Mouse (Mus musculus): Measurements from ENCODE around the gene Tln1. TPM values are rescaled to one million over a fixed set of nuclear protein-coding genes. Genes with fewer than 3 reads are reported as not detected.
"Not testable (repeated sequence)": the region's sequence is repeated elsewhere in the genome, so short reads cannot be mapped to it uniquely, and the experiment has no call there.

The Tln1 gene
- total RNA-seq, 2 experiments from 2014 or later = 35.8 to 42.1 TPM

DNA sequence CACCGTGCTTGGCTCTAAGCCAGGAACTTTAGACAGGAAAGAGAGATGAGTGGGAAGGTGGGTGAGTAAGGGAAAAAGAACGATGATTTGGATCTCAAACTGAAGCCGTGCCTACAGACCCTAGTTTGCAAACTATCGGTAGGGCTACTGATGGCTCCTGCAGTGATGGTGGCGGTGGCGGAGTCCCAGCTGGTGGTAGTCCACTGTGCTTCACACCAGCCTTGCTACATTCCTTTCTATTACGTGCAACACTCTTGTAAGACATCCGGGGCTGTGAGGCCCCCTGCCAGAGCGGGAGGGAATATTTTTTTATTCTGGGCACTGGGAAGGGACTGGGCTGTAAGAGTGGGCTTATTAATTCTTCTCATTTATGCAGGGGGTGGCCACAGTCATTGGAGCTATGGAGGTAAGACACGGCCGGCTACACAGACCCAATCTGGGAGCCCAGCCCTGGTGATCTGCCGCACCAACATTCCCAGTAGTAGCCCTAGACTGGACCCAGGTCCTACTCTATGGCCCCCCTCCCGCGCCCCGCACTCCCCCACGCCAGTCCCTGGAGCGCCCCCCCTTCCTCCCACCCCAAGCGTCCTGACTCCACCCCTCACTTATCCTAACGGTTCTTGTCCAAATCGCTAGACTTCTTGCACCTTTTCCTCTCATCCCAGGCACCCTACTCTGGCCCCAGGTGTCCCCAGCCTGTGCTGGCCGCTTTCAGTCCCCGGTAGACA is 54.4 kb downstream of the Tln1 start:
- no peak for DNase-seq (ENCODE audit: low spot score in 2 of 2)

DNA sequence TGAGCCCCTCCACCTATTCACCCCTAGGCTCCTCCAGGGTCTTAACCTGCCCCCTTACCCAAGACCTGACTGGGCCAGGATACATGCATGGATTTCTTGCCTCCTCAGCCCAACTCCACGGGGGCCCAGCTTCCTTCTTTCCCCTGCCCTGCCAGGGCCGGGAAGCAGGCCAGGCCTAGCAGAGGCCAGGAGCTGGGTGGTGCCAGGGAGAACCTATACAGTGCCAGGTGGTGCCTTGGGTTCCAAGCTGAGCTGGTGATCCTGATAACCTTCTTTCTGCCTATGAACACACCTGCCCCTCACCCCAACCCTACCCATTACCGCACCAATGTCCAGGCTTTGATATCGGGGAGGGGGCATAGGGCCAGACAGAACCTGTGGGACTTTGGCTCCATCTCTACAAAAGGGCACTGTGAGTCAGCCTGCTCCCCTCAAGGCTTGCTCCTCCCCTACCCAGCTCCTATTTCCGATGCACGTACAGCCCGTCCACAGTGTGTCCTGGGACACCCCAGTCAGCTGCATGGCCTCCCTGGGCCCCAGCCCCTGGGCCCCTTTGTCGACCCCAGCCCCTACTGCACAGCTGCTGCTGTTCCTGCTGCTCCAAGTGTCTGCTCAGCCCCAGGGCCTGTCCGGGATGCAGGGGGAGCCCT is 55.8 kb downstream of the Tln1 start, which contains the start of gene Car9:
TSS of gene Car9 (plus strand) at position 431 of the 650 bp plus-strand sequence.
- DNase-seq (ENCODE audit: low spot score in 2 of 2) = no peak

DNA sequence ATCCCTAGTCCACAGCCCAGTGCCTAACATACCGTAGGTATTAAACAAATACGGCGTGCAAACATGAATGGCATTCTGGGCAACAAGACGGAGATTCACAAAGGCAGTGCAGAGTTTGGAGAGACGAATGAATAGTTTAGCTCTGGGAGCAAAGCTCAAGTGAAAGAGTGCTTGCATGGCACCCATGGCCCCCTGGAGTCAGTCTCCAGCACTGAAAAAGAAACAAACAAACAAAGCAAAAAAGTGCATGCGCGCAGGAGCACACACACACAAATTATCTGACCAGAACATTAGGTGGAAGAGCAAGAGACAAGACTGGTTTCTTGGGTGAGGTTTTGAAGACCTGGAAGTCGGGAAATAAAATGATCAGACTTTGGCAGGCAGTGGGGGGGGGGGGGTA is 56.4 kb downstream of the Tln1 start:
- DNase-seq (ENCODE audit: low spot score in 2 of 2) = no peak

DNA sequence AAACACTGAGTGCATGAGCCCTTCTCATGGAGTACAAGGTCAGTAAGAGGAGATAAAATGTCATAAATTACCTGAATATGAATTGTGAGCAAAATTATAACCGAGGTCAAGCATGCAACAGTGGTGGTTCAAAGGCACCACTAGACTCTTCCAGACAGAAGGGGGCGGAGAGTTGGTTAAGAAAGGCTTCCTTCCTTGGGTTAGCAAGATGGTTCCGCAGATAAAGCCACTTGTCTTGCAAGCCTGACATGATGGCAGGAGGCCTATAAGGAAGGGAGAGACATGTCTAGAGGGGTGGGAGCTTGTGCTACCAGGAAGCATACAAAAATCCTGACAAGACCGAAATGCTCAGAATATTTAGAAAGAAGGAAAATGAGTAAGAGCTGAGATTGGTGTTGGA is 58.2 kb downstream of the Tln1 start:
- no peak for DNase-seq (ENCODE audit: low spot score in 2 of 2)

DNA sequence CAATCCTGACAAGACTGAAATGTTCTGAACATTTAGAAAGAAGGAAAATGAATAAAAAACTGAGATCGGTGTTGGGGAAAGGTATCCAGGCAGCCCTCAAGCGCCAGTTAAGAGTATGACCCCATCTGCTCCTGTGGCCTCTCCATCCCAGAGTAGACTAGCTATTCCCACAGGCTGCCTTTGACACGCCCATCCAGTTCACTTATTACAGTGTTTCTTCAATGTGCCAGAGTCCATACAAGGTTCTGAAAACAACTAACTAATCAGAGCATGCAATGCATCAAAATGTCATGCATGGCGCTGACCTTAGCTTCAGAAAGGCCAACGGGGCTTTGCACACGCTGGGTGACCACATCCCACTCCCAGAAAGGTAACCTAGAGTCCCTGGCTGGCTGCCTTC is 59.0 kb downstream of the Tln1 start:
- no peak for DNase-seq (ENCODE audit: low spot score in 2 of 2)

DNA sequence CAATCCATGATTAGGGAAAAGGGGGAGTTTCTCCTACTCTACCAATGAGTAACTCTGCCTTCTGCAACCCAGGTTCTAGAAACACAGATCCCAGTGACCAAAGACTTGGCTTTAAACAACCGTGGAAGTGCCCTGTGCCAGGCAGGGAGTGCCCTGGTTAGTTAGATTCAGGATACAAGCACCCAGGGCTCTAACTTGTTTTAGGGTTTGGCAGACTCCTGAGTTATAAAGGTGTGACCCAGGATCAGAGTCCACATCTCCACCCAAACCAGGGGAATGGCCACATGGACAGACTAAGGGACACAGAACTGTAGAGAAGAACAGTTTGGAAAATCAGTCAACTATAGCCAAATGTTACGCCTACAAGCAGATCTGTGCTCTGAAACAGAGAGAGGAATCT is 59.5 kb downstream of the Tln1 start:
- DNase-seq (ENCODE audit: low spot score in 2 of 2) = no peak

DNA sequence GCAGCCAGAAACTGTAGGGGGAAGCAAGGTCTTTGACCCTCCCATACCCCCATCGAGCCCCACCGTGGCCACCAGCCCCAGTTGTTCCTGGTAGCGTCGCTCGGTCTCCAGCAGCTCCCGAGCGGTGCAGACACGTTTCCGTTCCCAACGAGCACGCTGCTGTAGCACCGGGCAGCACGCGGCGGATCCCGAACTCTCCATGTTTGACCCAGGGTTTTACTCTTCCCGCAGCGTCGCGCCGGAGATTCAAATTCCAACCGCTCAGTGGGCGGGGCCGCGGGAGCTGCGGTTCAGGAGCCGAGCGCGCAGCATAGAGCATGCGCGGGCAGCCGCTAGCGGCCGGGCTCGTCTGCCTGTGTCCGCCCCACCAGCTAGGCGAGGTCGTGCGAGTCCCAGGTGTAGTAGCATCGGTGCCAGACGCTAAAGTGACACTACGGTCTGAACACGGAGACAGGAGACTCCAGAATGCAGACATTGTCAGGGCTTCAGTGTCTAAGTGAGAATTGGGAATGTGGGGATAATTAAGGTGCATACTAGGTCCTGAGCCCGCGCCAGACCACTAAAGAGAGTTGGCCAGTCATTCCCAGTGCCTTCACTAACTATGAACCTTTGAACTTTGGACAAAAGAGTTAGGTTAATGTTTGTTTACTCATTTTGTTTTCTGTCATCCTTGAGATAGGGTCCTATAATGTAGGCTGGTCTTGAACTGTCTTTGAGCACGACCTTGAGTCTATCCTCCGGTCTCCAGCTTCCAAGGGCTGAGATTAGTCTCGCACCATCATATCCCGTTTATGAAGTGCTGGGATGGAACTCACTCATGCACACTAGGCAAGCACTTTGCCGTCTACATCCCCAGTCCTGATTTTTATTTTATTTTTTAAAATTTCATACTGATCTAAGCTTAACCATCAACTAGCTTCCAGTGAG is 62.8 kb downstream of the Tln1 start, which contains the start of gene Arhgef39:
TSS of gene Arhgef39 (minus strand) at position 289 of the 927 bp plus-strand sequence.
- DNase-seq (ENCODE audit: low spot score in 2 of 2) = peak; percentile 46 to 69

DNA sequence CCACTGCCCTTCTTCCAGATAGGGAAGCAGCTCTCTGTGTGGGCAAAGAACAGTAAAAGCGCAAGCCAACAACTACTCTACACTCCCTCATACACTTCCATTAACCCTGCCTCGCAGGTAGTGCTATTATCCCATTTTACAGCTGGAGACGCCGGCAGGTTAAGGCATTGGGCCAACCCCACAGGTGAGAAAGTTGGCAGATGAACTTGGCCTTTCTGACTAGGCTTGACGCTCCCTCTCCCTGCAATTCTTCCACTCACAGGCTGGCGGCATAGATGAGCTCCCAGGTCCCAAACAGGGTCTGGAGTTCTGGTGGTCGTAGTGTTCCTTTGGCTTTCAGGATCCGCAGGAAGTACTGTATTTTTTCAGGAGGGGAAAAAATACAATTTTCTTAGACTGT is 63.5 kb downstream of the Tln1 start:
- DNase-seq (ENCODE audit: low spot score in 2 of 2) = no peak

DNA sequence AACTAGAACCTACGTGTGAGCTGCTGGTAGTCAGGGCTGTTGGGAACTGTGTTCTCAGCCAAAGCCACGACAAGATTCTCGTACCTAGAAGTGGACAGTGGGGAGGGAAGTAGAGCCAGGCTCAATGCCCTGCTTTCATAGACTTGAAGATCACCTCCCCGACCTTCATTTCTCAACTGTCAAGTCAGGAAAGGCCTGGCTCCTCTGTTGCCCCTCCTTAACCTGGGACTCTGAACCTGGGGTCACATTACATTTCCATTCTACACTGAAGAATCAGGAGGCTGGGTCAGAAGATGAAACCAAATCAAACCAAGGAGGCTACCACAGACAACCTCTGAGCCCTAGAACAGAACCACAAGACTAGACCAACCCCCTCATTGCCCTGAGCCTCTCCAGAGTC is 64.5 kb downstream of the Tln1 start:
- no peak for DNase-seq (ENCODE audit: low spot score in 2 of 2)

DNA sequence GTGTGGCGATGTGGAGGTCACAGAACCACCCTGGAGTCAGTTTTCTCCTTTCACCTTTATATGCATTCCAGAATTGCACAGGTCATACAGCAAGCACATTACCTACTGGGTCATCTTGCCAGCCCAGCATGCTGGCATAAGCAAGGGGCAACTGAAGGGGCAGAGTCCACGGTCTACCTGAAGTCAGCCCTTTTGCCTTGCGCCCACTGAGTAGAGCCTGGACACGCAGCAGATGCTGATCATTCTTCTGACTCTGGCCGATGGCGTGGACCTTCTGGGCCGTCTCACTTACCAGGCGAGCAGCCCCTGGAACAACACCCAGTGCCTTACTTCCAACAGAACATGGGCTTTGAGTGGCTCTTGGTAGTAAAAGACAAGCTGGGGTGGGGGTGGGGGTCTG is 65.1 kb downstream of the Tln1 start:
- DNase-seq (ENCODE audit: low spot score in 2 of 2) = no peak

DNA sequence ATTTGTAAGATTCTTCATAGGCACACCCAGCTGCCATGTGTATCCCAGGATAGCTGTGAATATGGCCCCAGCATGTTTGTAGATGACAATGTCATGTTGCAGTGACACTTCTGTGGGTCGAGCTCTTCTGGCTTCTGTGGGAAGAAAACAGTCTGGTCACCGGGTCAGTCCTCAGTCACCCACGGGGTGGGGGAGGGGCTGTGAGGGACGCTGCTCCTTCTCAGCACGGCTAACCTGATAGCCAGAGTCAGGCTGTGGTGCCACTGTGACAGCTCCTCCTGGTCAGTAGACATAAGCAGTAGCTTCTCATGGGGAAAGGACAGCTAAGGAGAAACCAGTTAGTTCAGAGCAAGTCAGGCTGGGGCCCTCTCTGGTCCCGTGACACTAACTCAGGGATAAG is 65.9 kb downstream of the Tln1 start:
- DNase-seq (ENCODE audit: low spot score in 2 of 2) = no peak

DNA sequence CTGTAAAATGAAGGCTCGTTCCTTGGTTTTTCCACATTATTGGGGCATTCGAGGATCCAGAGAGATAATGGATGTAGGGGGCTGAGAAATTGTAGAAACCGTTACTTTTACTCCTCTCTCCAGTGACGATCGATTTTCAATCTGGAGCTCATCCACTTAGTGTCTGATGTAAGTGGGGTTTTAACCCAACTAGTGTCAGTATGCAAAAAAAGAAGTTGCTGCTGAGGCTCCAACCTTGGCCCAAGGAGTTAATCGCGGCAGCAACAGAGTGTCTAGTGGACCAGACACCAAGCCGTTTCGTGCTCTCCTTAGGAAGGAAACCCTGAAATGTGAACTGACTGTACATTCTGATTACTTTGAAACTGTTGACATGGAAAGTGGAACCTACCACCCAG is 68.6 kb downstream of the Tln1 start:
- peak in 1 of 2 experiments; percentile 14 for DNase-seq (ENCODE audit: low spot score in 2 of 2)

DNA sequence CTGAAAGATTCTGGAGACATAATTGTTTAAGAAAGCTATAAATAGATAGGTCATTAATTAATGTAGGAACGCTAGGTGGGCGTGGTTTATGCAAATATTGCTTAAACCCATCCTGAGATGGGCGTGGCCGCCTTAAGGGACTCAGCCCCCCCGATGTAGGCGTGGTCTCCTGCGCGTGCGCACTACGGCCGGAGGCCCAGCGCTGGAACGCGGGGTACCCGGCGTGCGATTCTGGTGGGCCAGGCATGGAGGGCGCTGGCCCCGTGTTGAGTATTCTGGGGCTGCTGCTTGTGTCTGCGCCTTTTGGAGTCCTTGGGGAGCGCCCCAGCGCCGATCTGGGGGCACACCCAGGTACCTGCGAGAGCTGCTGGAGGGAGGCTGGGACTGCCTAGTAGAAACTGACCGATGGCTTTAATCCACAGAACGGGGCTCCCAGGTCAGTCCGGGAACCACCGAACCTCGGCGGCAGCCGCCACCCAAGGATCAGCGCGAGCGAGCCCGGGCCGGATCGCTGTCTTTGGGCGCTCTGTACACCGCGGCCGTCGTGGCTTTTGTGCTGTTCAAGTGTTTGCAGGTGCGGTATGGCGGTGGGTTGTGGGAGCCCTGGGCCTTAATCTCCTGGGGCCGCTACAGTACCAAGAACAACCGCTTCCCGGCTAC is 69.2 kb downstream of the Tln1 start:
- DNase-seq (ENCODE audit: low spot score in 2 of 2) = peak; percentile 91 to 98

DNA sequence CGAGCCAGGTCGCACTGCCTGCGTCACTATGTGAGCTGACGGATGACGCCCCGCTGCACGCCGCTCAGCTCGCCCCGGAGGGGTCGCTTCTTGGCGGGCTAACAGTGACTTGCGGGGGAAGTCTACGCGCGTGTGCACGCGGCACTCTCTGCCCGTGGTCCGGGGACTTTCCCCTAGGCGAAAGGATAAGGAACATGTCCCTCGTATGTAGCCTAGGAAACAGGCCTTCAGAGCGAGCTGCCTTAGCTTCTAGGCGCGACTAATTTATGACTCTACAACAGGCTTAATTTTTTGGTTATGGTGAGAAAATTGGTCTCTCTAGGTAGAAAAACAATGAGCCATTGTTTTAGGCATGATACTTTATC is 69.7 kb downstream of the Tln1 start, which contains the start of gene Ccdc107:
TSS of gene Ccdc107 (plus strand) at position 80 of the 365 bp plus-strand sequence.
- DNase-seq (ENCODE audit: low spot score in 2 of 2) = peak; percentile 94 to 95

DNA sequence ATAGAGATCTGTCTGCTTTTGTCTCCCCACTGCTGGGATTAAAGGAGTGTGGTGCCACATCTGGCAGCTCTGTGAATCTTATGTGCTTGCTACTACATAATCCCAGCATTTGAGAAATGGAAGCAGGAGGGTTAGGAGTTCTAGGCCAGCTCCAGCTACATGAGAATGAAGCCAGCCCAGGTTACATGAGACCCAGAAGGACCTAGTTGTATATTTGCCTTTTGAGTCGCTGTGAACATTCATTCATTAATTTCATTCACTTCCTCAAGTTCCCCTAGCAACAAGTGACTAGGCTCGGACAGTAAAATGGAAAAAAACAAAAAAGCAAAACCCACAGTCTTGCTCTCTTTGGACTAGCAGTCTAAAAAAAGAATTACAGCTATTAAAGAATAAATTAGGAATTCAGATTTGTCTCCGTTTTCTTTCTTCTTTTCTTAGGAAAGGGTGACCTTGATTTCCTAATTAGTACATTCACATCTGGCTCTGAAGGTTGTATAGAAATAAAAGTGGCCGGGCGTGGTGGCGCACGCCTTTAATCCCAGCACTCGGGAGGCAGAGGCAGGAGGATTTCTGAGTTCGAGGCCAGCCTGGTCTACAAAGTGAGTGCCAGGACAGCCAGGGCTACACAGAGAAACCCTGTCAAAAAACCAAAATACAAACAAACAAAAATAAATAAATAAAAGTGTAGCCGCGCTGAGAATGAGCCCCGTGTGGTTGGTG is 70.2 kb downstream of the Tln1 start:
- no peak for DNase-seq (ENCODE audit: low spot score in 2 of 2)

DNA sequence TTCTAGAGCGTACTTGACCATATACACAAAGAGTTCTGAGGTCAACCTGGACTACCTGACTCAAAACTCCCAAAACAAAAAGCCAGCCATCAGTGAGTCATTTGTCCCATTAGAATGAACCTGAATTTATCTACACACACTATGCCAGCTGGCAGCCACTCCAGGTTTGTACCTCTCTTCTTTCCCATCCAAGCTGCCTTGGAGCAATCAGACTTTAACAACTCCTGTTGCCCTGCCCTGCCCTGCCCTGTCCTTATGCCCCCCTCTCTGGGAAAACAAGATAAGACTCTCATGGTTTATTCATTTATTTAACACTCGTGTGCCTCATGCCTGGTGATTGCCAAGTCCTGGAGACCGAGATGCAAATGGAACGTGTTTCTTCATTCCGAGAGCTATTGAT is 71.7 kb downstream of the Tln1 start:
- no peak for DNase-seq (ENCODE audit: low spot score in 2 of 2)

DNA sequence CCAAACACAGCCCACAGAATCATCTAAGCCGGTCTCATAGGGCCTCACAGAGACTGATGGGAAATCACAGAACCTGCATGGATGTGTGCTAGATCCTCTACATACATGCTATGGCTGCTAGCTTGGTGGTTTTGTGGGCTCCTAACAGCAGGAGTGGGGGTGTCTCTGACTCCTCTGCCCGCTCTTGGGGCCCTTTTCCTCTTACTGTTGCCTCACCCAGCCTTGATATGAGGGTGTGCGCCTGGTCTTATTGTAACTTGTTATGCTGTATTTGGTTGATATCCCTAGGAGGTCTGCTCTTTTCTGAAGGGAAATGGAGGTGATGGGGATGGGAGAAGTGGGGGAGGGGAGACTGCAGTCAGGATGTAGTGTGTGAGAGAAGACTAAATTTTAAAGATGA is 72.9 kb downstream of the Tln1 start:
- DNase-seq (ENCODE audit: low spot score in 2 of 2) = no peak

DNA sequence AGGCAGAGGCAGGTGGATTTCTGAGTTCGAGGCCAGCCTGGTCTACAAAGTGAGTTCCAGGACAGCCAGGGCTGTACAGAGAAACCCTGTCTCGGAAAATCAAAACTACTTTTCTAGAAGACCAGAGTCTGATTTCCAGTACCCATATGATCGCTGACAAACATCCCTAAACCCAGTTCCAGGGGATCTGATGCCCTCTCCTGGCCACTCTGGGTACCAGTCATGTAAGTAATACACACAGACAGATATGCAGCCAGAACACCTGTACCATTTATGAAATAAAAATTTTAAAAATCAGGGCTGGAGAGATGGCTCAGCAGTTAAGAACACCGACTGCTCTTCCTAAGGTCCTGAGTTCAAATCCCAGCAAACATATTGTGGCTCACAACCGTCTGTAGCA is 76.8 kb downstream of the Tln1 start:
- not testable (repeated sequence) for DNase-seq (ENCODE audit: low spot score in 2 of 2)

DNA sequence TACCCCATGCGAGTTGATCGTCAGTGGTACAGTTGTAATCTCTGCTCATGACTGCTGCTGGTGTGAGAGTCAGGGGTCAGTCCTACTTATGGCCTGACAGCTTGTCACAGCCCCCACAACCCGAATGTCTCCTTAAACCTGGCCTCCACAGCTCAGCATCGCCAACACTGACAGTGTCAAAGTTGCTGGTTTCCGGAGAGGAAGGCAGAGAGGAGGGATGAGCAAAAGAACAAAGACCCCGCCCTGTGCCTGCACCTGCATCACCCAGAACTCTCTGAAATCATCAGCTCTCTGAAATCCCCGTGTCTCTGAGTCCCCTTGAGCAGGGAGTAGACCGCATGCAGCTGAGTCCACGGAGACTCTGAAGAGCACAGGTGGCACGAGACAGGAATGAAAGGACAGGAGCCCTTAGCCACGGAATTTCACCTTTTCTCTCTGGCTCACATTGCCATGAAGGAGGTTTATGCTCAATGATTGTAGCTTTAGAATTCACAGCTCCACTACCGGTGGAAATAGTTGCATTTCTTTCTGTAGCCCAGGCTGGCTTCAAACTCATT is 78.9 kb downstream of the Tln1 start, which contains the start of gene Sit1:
TSS of gene Sit1 (minus strand) at position 200 of the 557 bp plus-strand sequence.
- no peak for DNase-seq (ENCODE audit: low spot score in 2 of 2)

DNA sequence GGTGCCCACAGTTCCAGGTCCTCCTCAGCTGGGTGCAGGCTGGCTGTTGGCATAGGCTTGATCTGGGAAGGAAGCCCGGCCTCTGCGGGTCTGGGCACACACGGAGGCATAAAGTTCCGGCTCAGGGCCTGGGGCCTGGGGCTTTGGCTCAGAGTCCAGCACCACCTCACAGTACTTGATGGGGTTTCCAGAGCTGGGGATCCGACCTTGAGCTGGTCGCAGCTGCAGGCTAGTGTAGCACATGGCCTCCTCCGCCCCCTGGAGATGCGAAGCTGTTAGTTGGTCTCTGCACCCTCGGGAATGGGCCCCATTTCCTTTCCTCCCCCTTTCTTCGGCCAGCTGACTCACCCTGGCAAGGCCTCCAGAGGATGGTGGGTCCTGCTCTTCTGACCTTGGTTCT is 79.9 kb downstream of the Tln1 start:
- DNase-seq (ENCODE audit: low spot score in 2 of 2) = no peak
